Mouse (Mus musculus) spleen, adult 2 months (tissue): Measurements from ENCODE around the gene Rpgrip1l.

Experiments used
- CTCF ChIP-seq: fragments of 200-500 bp; IDR thresholded peaks from 2 replicates; pipeline ENCODE4 v1.5.1; 2011; ENCODE audit warnings: mild to moderate bottlenecking, inconsistent platforms; ENCODE audit not compliant: insufficient read depth, insufficient read length, insufficient replicate concordance; ENCODE audit errors: extremely low read depth
- POLR2A ChIP-seq: fragments of 200-500 bp; IDR thresholded peaks from 2 replicates; pipeline ENCODE4 v1.6.1; 2011; ENCODE audit warnings: low read depth, low read length, inconsistent platforms

DNA sequence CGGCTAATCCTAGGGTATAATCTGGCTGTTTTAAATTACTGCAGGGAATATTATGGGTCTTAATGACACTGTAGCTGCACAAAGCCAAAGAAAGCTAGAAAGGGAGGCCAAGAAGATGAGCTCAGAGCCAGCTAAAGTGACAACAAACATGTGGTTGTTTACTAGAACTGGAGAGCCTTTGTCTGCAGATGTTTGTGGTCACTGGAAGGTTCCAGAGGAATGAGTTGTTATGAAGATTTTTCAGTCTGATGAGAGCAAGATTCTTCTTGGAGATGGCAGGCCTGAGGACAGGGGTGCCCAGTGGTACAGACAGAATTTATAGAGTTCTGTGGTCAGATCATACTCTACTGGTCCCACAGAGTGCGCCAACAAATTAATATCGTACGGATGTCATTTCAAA is 94.8 kb downstream of the Rpgrip1l start:
- TF ChIP-seq CTCF (no peak), POLR2A (no peak)
